In genomic region chr11:63990759-63991158, GRCm38 (mm10) we compare ENCODE assay signal across 21 mouse cellular contexts.
"Had no signal": no experiment of that assay in that cellular context is flagged by ENCODE, and none has a peak within 500 bp of the region (broad histone marks: within the 10 kb centered on the region; RNA-seq: fewer than 3 reads in every experiment).

No protein-coding gene starts in this region.

- H3K4me1 ChIP-seq: liver, embryonic 13.5 days; midbrain, embryonic 15.5 days had no signal

- H3K9me3 ChIP-seq: liver, embryonic 13.5 days; liver, embryonic 15.5 days; lung, embryonic 15.5 days; megakaryocyte, embryonic 14.5 days; midbrain, embryonic 13.5 days; midbrain, embryonic 15.5 days; neural tube, embryonic 13.5 days; neural tube, embryonic 15.5 days had no signal

- H3K4me3 ChIP-seq: liver, embryonic 13.5 days; liver, embryonic 15.5 days; lung, embryonic 15.5 days; megakaryocyte, embryonic 14.5 days; midbrain, embryonic 13.5 days; midbrain, embryonic 15.5 days; neural tube, embryonic 13.5 days; neural tube, embryonic 15.5 days had no signal

- DNase-seq: liver, embryonic 13.5 days; liver, postnatal 0 days; lung, adult 2 months; lung, postnatal 14 days; lung, postnatal 36 days; right cerebral cortex, adult 18-20 months; right cerebral cortex, postnatal 25 days; right cerebral cortex, postnatal 4 days; spleen, adult 18-20 months; thymus, postnatal 14 days; thymus, postnatal 36 days had no signal

- H3K4me2 ChIP-seq: liver, embryonic 13.5 days; liver, embryonic 15.5 days; lung, embryonic 15.5 days; midbrain, embryonic 11.5 days; midbrain, embryonic 13.5 days; midbrain, embryonic 15.5 days; neural tube, embryonic 13.5 days; neural tube, embryonic 15.5 days had no signal

- H3K9ac ChIP-seq: liver, embryonic 13.5 days; liver, embryonic 15.5 days; liver, postnatal 0 days; lung, embryonic 15.5 days; midbrain, embryonic 13.5 days; midbrain, embryonic 15.5 days; neural tube, embryonic 13.5 days; neural tube, embryonic 15.5 days had no signal

- H3K36me3 ChIP-seq: liver, embryonic 13.5 days; lung, embryonic 15.5 days; midbrain, embryonic 13.5 days; midbrain, embryonic 15.5 days; neural tube, embryonic 13.5 days; neural tube, embryonic 15.5 days had no signal

- ATAC-seq: liver, postnatal 0 days; lung, postnatal 0 days; midbrain, embryonic 13.5 days; midbrain, embryonic 15.5 days had no signal

- H3K27me3 ChIP-seq: liver, embryonic 13.5 days; liver, embryonic 15.5 days; lung, embryonic 15.5 days; megakaryocyte, embryonic 14.5 days; midbrain, embryonic 13.5 days; midbrain, embryonic 15.5 days; neural tube, embryonic 13.5 days; neural tube, embryonic 15.5 days had no signal

- H3K27ac ChIP-seq: liver, embryonic 13.5 days; liver, embryonic 15.5 days; lung, embryonic 15.5 days; macrophage; midbrain, embryonic 13.5 days; midbrain, embryonic 15.5 days; neural tube, embryonic 13.5 days; neural tube, embryonic 15.5 days had no signal
